Mouse (Mus musculus) liver, adult 2 months (tissue): Measurements from ENCODE around the gene Calu. TPM values are rescaled to one million over a fixed set of nuclear protein-coding genes. Genes with fewer than 3 reads are reported as not detected.
A peak's percentile ranks its signal among the peaks of the same experiment; 100 is the strongest.

Experiments used
- DNase-seq: peaks from one replicate; pipeline ENCODE4 v3.0.0-alpha.2; 2011; ENCODE audit warnings: low read depth, low spot score; ENCODE audit errors: extremely low read depth
- H3K27ac ChIP-seq: fragments of 200-500 bp; replicated peaks from 2 replicates; pipeline ENCODE4 v1.5.1; 2012; ENCODE audit warnings: low read depth, mild to moderate bottlenecking, control low read depth, inconsistent platforms, low read length; ENCODE audit not compliant: insufficient read depth
- H3K27me3 ChIP-seq: fragments of 200-500 bp; 2 replicates; pipeline ENCODE4 v1.6.1; 2012; ENCODE audit warnings: mild to moderate bottlenecking, moderate library complexity, low read length, inconsistent platforms; ENCODE audit not compliant: control insufficient read depth, insufficient read depth
- H3K36me3 ChIP-seq: fragments of 200-500 bp; 2 replicates; pipeline ENCODE4 v1.6.1; 2012; ENCODE audit warnings: low read length, inconsistent platforms; ENCODE audit not compliant: control insufficient read depth, insufficient read depth
- H3K4me1 ChIP-seq: fragments of 200-500 bp; 2 replicates; pipeline ENCODE4 v1.6.1; 2011; ENCODE audit warnings: low read length; ENCODE audit not compliant: control insufficient read depth, insufficient read depth
- H3K4me3 ChIP-seq: fragments of 200-500 bp; 2 replicates; pipeline ENCODE4 v1.5.1; 2011; ENCODE audit warnings: low read depth, mild to moderate bottlenecking, control low read depth, low read length, moderate library complexity; ENCODE audit not compliant: insufficient read depth
- H3K79me2 ChIP-seq: fragments of 200-500 bp; 2 replicates; pipeline ENCODE4 v1.6.1; 2012; ENCODE audit warnings: inconsistent platforms, mild to moderate bottlenecking, low read length, moderate library complexity; ENCODE audit not compliant: control insufficient read depth, insufficient read depth
- H3K9ac ChIP-seq: fragments of 200-500 bp; 2 replicates; pipeline ENCODE4 v1.6.1; 2012; ENCODE audit warnings: low read depth, mild to moderate bottlenecking, control low read depth, inconsistent platforms, low read length
- CTCF ChIP-seq: fragments of 200-500 bp; IDR thresholded peaks from 2 replicates; pipeline ENCODE4 v1.5.1; 2011; ENCODE audit warnings: low read depth, low read length, control low read depth
- POLR2A ChIP-seq: fragments of 200-500 bp; IDR thresholded peaks from 2 replicates; pipeline ENCODE4 v1.6.1; 2011; ENCODE audit warnings: low read length, control low read depth; ENCODE audit not compliant: insufficient read depth; ENCODE audit errors: extremely low read depth
- WGBS: fragments of 180-500 bp; shearing (Covaris S2); methylation state at CpG from one replicate; pipeline ENCODE4 v1.1.7; 2018; 5-methylcytosine and 5-hydroxymethylcytosine counted together
- polyA plus RNA-seq: library from polyadenylated mRNA; depleted of rRNA; stranded (reverse); fragments of >200 nt; gene quantifications from 2 replicates; pipeline ENCODE4 v1.2.3, GENCODE M21; 2012; rRNA removed
- total RNA-seq: library from RNA; depleted of rRNA; stranded (reverse); fragments of >200 nt; gene quantifications from 2 replicates; pipeline ENCODE4 v1.2.3, GENCODE M21; 2014; rRNA removed

Calu gene
- 113 and 125 TPM in 2 replicates for total RNA-seq
- 21.9 and 27.1 TPM in 2 replicates for polyA plus RNA-seq

- DNase-seq: peak; percentile 95
- peaks cover 11% of the 10 kb centered on the region; the same call in 1 of the 2 replicates for H3K79me2 ChIP-seq
- H3K9ac ChIP-seq: peak within 1 kb of the TSS; percentile 89
- peaks cover 6% of the 10 kb centered on the region for H3K4me1 ChIP-seq
- TF ChIP-seq CTCF (no peak), POLR2A (peak; percentile 96)
- no peaks in the 10 kb centered on the region for H3K27me3 ChIP-seq
- peak within 1 kb of the TSS; percentile 87 for H3K4me3 ChIP-seq
- WGBS: under 1% methylated on average over 55 of the region's 55 CpGs
- no peaks in the 10 kb centered on the region for H3K36me3 ChIP-seq
- H3K27ac ChIP-seq: peak within 1 kb of the TSS; percentile 64
These were observed at the start of gene Calu for GRCm38 (mm10) chr6:29347665-29348370. Calu (plus strand) TSS chr6:29348069.

GRCm38 (mm10) chr6:29299112-29299511 is 48.8 kb upstream of the Calu start:
- no peak overlapping the region for H3K27ac ChIP-seq
- H3K27me3 ChIP-seq: no peaks in the 10 kb centered on the region
- no peaks in the 10 kb centered on the region for H3K79me2 ChIP-seq
- no peak overlapping the region for H3K4me3 ChIP-seq
- no peaks in the 10 kb centered on the region for H3K4me1 ChIP-seq
- H3K9ac ChIP-seq: no peak overlapping the region
- no peak for TF ChIP-seq POLR2A
- TF ChIP-seq CTCF: no peak
- 60% methylated on average over 2 of the region's 2 CpGs for WGBS
- no peak for DNase-seq
- H3K36me3 ChIP-seq: no peaks in the 10 kb centered on the region

DNA sequence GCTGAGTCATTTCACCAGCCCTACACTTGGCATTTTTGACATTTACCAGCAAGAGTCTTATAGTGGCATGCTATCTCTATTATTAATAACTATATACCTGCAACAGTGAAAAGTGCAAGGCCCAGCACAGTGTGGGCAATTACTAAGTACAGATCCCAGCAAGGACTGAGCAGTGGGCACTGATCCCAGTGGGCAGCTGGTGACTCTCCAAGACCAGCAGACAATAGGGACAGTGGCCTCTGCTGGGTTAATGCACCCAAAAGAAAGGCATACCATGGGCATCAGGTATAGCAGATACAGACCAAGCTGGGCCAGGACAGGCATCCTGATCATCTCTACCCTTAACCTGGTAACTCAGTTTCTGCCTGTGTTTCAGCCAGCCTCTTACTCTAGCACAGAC is 44.6 kb upstream of the Calu start:
- Histone ChIP-seq H3K4me3 (no peak overlapping the region), H3K79me2 (no peaks in the 10 kb centered on the region), H3K4me1 (no peaks in the 10 kb centered on the region), H3K36me3 (no peaks in the 10 kb centered on the region), H3K27me3 (no peaks in the 10 kb centered on the region), H3K9ac (no peak overlapping the region), H3K27ac (no peak overlapping the region)
- TF ChIP-seq CTCF (no peak), POLR2A (no peak)
- no peak for DNase-seq

- no peak for TF ChIP-seq POLR2A
- no peak for TF ChIP-seq CTCF
- Histone ChIP-seq H3K9ac (no peak overlapping the region), H3K27me3 (no peaks in the 10 kb centered on the region), H3K79me2 (no peaks in the 10 kb centered on the region), H3K27ac (no peak overlapping the region), H3K4me1 (no peaks in the 10 kb centered on the region), H3K36me3 (no peaks in the 10 kb centered on the region), H3K4me3 (no peak overlapping the region)
- no peak for DNase-seq
- WGBS: 48% methylated on average over 5 of the region's 5 CpGs
These were observed 44.1 kb upstream of the Calu start for GRCm38 (mm10) chr6:29303726-29304125.

- Histone ChIP-seq H3K9ac (no peak overlapping the region), H3K79me2 (no peaks in the 10 kb centered on the region), H3K27me3 (no peaks in the 10 kb centered on the region), H3K36me3 (no peaks in the 10 kb centered on the region), H3K4me3 (no peak overlapping the region), H3K4me1 (no peaks in the 10 kb centered on the region), H3K27ac (no peak overlapping the region)
- WGBS: 89% methylated on average over 4 of the region's 4 CpGs
- DNase-seq: no peak
- no peak for TF ChIP-seq POLR2A
- TF ChIP-seq CTCF: no peak
These were observed 42.4 kb upstream of the Calu start for GRCm38 (mm10) chr6:29305462-29305861.
